In genomic region chr16:6182329-6182728, GRCm38 (mm10) we compare ENCODE assay signal across 11 mouse cellular contexts.
"Had no signal": no experiment of that assay in that cellular context is flagged by ENCODE, and none has a peak within 500 bp of the region (broad histone marks: within the 10 kb centered on the region; RNA-seq: fewer than 3 reads in every experiment).

No protein-coding gene starts in this region.

- ATAC-seq: intestine, postnatal 0 days; midbrain, embryonic 15.5 days had no signal

- DNase-seq: kidney, adult 2 months; kidney, postnatal 25 days; liver, embryonic 13.5 days; lung, adult 2 months; lung, postnatal 14 days; lung, postnatal 4 days; thymus, adult 2 months; thymus, postnatal 14 days; thymus, postnatal 4 days had no signal
